Mouse (Mus musculus): ENCODE measurements around the gene Tm6sf1. TPM values are rescaled to one million over a fixed set of nuclear protein-coding genes. Genes with fewer than 3 reads are reported as not detected.

Tm6sf1 gene
- polyA plus RNA-seq, 1 experiment from 2014 or later: 25.7 TPM

DNA sequence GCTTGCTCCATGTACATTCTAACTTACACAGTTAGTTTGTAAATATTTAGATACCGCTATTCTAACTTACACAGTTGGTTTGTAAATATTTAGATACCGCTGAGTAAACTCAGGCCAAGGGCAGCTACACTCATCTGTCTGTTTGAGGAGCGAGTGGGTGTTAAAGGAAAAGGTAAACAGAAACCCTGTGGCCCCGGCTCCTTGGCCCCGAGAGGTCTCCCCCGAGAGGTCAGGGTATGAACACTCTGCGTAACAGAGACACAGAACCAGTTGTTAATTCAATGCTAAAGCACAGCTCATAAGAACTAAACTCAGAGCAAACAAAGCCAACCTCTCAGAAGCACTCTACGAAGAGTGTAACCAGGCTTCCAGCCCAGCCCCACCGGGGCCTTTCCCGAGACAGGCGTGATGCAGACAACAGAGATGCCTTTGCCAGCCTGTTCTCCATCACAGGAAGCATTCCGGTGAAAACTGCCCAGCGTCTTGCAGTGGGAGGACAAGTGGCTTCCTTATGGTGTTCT lies 13.8 kb downstream of the Tm6sf1 start:
- no peaks in the 10 kb centered on the region for H3K27me3 ChIP-seq (ENCODE audit: insufficient read depth, poor library complexity, severe bottlenecking)
- H3K27ac ChIP-seq: no peak overlapping the region
- no peak for DNase-seq (ENCODE audit: low spot score)
- H3K36me3 ChIP-seq: peaks cover 19% of the 10 kb centered on the region
- H3K4me3 ChIP-seq: no peak overlapping the region
- H3K4me1 ChIP-seq: peaks cover 9% of the 10 kb centered on the region
- H3K9me3 ChIP-seq: no peaks in the 10 kb centered on the region
- 59% methylated on average over 13 of the region's 13 CpGs for WGBS

DNA sequence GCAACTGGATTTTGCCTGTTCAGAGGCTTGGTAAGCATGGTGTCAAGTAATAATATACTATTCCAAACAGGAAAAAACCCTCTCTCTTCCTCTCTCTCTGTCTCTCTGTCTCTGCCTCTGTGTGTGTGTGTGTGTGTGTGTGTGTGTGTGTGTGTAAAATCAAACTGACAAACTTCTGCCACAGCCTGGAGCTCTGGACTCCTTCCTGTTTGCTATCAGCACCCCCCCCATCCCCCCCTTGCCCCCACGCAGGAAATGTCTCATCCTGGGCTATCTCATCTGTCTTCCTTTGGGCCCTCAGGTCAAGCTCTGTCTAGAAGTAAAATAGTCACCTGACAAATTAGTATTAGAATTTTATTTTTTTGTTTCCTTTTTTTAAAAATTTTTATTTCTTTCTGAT lies 15.0 kb downstream of the Tm6sf1 start:
- H3K4me1 ChIP-seq: peaks cover 13% of the 10 kb centered on the region
- no peak for DNase-seq (ENCODE audit: low spot score)
- H3K4me3 ChIP-seq: no peak overlapping the region
- no peaks in the 10 kb centered on the region for H3K27me3 ChIP-seq (ENCODE audit: insufficient read depth, poor library complexity, severe bottlenecking)
- 21% methylated on average over 1 of the region's 1 CpGs for WGBS
- peaks cover 30% of the 10 kb centered on the region for H3K36me3 ChIP-seq
- no peak overlapping the region for H3K27ac ChIP-seq
- no peaks in the 10 kb centered on the region for H3K9me3 ChIP-seq

DNA sequence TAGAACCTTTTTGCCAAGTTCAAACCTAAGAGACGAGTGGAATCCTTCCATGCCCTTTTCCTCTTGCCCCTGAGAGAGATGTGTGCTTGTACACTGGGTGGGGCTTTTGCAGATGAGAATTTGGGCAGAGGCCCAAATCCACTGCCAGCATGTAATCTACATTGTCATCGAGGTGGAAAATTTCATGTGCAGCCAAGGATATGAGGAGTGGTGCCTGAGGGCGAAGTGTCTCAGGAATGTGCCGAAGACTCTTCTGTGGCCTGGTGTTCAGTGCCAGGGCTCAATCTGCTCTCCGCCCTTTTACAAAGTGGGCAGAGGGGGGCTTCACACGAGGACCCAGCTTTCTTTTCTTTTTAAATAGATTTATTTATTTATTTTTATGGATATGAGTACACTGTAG lies 15.8 kb downstream of the Tm6sf1 start:
- Histone ChIP-seq H3K4me3 (no peak overlapping the region), H3K36me3 (peaks cover 24% of the 10 kb centered on the region), H3K4me1 (peaks cover 11% of the 10 kb centered on the region), H3K27ac (no peak overlapping the region), H3K9me3 (no peaks in the 10 kb centered on the region), H3K27me3 (ENCODE audit: insufficient read depth, poor library complexity, severe bottlenecking) (no peaks in the 10 kb centered on the region)
- 78% methylated on average over 6 of the region's 6 CpGs for WGBS
- no peak for DNase-seq (ENCODE audit: low spot score)

DNA sequence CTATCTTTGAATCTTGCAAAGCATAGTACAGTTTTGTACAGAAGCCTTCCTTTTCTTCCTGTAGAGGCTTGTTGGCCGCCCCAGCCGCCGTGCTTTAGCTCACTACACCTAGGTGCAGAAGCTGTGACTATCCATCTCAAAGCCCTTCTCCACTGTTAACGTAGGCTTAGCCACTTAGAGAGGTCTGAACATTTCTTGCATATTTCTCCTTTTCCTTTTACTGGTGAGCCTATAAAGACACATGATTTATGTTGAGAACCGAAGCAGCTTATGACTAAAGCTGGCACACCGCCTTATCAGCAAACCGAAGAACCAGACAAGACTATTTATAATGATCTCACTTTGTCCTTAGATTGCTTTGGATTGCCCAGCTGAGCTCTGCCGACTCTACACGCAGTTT lies 16.6 kb downstream of the Tm6sf1 start:
- WGBS: 71% methylated on average over 9 of the region's 9 CpGs
- DNase-seq (ENCODE audit: low spot score): no peak
- Histone ChIP-seq H3K27me3 (ENCODE audit: insufficient read depth, poor library complexity, severe bottlenecking) (no peaks in the 10 kb centered on the region), H3K4me1 (0 out of 2 replicates have a peak, but pooled peaks cover 5% of the 10 kb centered on the region), H3K27ac (no peak overlapping the region), H3K36me3 (peaks cover 21% of the 10 kb centered on the region), H3K4me3 (no peak overlapping the region), H3K9me3 (no peaks in the 10 kb centered on the region)

DNA sequence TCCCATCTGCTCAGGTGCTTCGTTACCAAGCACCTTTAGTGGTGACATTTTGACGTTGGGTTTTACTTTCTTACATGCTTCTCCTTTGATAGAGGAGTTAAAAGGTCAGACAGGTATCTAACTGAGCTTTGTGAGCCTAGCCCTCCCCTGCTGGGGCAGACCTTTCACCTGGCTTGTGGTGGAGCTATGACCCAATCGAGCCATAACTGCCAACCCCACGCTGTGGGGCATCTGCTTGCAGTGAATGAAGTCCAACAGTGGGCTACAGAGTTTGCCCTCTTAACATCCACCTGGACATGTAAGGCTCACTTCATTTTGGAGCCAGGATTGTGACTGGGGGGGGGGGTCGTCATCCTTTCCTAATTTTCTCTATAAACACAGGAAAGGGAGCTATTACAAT lies 21.5 kb downstream of the Tm6sf1 start:
- 82% methylated on average over 5 of the region's 5 CpGs for WGBS
- Histone ChIP-seq H3K27me3 (ENCODE audit: insufficient read depth, poor library complexity, severe bottlenecking) (no peaks in the 10 kb centered on the region), H3K4me1 (0 out of 2 replicates have a peak, but pooled peaks cover 5% of the 10 kb centered on the region), H3K27ac (no peak overlapping the region), H3K9me3 (no peaks in the 10 kb centered on the region), H3K4me3 (no peak overlapping the region), H3K36me3 (peaks cover 16% of the 10 kb centered on the region; the same call in 1 of the 2 replicates)
- DNase-seq (ENCODE audit: low spot score): no peak

DNA sequence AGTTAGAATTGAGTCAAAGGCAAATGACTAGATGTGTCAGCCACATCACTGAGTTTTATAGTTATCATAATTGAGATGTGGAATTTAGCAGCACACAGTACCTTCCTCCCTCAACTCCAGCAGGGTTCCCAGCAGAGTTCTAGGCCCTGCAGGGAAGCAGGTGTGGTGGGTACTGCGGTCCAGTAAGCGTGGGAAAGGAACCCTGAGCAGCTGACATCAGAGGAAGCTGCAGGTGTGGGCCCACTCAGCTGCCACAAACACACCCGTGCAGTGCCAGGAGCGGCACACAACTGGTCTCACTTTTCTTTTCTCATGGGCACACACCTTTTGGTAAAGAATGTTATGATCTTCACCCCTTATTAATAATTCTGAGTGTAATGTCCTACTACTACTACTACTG lies 22.0 kb downstream of the Tm6sf1 start:
- Histone ChIP-seq H3K27me3 (ENCODE audit: insufficient read depth, poor library complexity, severe bottlenecking) (no peaks in the 10 kb centered on the region), H3K36me3 (peaks cover 16% of the 10 kb centered on the region; the same call in 1 of the 2 replicates), H3K27ac (no peak overlapping the region), H3K9me3 (no peaks in the 10 kb centered on the region), H3K4me3 (no peak overlapping the region), H3K4me1 (0 out of 2 replicates have a peak, but pooled peaks cover 5% of the 10 kb centered on the region)
- DNase-seq (ENCODE audit: low spot score): no peak
- WGBS: 81% methylated on average over 4 of the region's 4 CpGs

DNA sequence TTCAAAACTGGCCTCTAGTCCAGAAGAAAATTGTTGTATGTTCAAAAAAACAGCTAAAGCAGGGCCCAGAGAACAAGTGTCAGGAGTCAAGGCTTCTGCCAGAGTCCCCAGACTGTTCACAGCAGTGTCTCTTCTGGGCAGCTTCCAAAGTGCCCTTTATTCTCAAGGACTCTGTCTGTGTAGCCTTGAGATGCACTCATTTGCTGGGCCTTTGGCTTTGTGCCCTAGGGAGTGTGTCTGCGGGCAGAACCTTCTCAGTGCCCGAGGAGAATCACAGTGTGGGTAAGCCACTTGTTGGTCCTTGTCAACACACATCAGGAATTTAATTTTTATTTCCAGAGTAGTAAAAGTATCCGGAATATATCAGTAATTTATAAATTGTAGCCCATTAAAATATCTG lies 22.8 kb downstream of the Tm6sf1 start:
- H3K27me3 ChIP-seq (ENCODE audit: insufficient read depth, poor library complexity, severe bottlenecking): no peaks in the 10 kb centered on the region
- H3K36me3 ChIP-seq: peaks cover 20% of the 10 kb centered on the region; the same call in 1 of the 2 replicates
- 83% methylated on average over 3 of the region's 3 CpGs for WGBS
- H3K4me1 ChIP-seq: 0 out of 2 replicates have a peak, but pooled peaks cover 5% of the 10 kb centered on the region
- no peaks in the 10 kb centered on the region for H3K9me3 ChIP-seq
- H3K4me3 ChIP-seq: no peak overlapping the region
- no peak for DNase-seq (ENCODE audit: low spot score)
- no peak overlapping the region for H3K27ac ChIP-seq

DNA sequence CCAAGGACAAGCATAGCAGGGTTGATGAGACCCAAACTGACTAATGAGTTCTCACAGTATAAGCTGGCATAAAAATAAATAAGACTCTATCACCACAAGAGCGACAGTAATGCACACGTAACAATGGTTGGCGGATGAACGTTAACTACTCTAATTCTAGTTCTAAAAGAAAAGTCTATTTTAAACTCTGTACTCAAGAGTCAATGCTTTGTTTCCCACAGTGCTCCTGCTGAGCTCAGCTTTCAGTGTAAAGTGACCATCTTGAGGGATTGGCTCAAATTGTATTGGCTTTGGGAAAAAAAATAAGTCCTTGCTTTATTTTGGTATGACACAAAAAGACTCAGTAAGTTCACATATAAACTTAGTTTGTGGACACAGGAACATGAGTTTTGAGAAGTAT lies 26.3 kb downstream of the Tm6sf1 start:
- no peak overlapping the region for H3K27ac ChIP-seq
- H3K9me3 ChIP-seq: no peaks in the 10 kb centered on the region
- no peaks in the 10 kb centered on the region for H3K27me3 ChIP-seq (ENCODE audit: insufficient read depth, poor library complexity, severe bottlenecking)
- DNase-seq (ENCODE audit: low spot score): no peak
- H3K4me3 ChIP-seq: no peak overlapping the region
- peaks cover 9% of the 10 kb centered on the region; the same call in 1 of the 2 replicates for H3K36me3 ChIP-seq
- H3K4me1 ChIP-seq: no peaks in the 10 kb centered on the region
- 89% methylated on average over 4 of the region's 4 CpGs for WGBS

DNA sequence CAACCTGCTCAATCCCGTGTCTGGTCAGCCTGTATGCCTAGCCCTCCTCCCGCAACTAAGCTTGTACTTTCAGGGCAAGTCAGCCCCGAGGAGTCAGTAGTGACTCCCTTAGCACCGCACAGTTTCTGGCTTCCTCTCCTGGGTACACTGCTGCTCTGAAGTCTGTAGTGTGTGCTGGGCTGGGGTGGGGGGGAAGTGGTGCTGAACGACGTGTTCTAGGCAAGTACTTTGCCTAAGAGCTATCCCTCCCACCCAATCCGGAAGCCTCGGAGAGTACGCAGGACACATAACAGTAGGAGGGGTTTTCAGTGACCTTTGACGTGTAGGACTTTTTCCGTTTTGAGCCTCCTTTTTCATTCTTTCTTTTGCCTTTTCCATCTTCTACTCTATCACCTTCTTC lies 40.6 kb downstream of the Tm6sf1 start:
- Histone ChIP-seq H3K4me3 (no peak overlapping the region), H3K36me3 (peaks cover 11% of the 10 kb centered on the region), H3K27ac (no peak overlapping the region), H3K4me1 (no peaks in the 10 kb centered on the region), H3K27me3 (ENCODE audit: insufficient read depth, poor library complexity, severe bottlenecking) (no peaks in the 10 kb centered on the region), H3K9me3 (no peaks in the 10 kb centered on the region)
- DNase-seq (ENCODE audit: low spot score): no peak
- WGBS: 73% methylated on average over 11 of the region's 11 CpGs

DNA sequence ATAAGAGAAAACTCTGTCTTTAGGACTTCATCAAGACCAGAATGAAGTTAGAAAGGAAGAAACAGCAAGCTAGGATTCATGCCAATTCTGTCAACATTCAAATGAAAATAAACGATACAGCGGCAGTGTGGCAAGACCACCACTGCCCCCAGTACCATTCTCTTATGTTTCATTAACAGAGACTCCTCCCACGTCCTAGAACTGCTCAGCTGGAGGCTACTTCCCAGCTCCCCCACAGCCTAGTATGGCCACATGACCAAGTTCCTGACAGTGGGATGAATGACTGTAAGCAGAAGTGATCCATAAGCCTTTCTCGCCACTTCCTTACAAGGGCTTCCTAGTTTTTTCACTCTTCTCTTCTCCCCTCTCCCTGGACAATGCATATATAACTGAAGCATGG lies 45.3 kb downstream of the Tm6sf1 start:
- no peaks in the 10 kb centered on the region for H3K27me3 ChIP-seq (ENCODE audit: insufficient read depth, poor library complexity, severe bottlenecking)
- no peak overlapping the region for H3K4me3 ChIP-seq
- H3K36me3 ChIP-seq: peaks cover 3% of the 10 kb centered on the region
- DNase-seq (ENCODE audit: low spot score): no peak
- no peaks in the 10 kb centered on the region for H3K4me1 ChIP-seq
- H3K9me3 ChIP-seq: no peaks in the 10 kb centered on the region
- WGBS: 65% methylated on average over 4 of the region's 4 CpGs
- no peak overlapping the region for H3K27ac ChIP-seq

DNA sequence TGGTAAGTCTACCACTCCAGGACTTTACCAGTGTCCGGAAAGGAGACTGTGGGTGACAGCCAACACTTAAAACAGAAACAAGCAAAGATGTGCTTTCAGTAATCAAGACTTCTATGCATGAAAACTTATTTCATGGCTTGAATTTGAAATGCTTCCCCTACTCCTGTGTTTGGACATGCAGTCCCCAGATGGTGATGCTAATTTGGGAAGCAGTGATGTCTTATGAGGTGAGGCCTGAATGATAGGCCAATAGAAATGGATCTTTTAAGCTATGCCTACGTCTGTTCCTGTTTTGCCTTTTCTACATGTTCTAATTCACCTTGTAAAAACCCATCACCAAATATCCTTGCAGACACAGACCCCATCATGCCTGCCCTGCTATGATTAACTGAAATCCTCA lies 46.1 kb downstream of the Tm6sf1 start:
- Histone ChIP-seq H3K4me1 (no peaks in the 10 kb centered on the region), H3K4me3 (no peak overlapping the region), H3K9me3 (no peaks in the 10 kb centered on the region), H3K27ac (no peak overlapping the region), H3K36me3 (no peaks in the 10 kb centered on the region), H3K27me3 (ENCODE audit: insufficient read depth, poor library complexity, severe bottlenecking) (no peaks in the 10 kb centered on the region)
- no peak for DNase-seq (ENCODE audit: low spot score)
- WGBS: 82% methylated on average over 2 of the region's 2 CpGs

DNA sequence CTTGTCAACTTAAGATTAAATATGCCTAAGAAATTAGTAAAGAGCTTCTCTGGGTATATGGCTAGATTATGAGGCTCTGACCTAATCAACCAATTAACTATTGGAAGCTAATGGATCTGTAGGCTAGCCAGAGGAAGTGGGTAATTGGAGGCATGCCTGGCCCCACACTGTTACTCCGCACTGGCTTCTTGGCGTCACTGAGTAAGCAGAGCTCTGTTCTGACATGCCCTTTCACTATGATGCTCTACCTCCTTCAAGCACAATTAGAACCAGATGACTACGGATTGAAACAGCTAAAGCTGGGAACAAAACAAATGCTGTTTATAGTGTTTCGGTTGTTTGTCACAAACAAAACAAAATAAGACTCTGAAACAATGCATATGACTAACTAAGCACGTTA lies 59.5 kb downstream of the Tm6sf1 start:
- DNase-seq (ENCODE audit: low spot score): no peak
- H3K9me3 ChIP-seq: no peaks in the 10 kb centered on the region
- H3K27me3 ChIP-seq (ENCODE audit: insufficient read depth, poor library complexity, severe bottlenecking): no peaks in the 10 kb centered on the region
- no peak overlapping the region for H3K27ac ChIP-seq
- WGBS: 69% methylated on average over 5 of the region's 5 CpGs
- H3K4me3 ChIP-seq: no peak overlapping the region
- no peaks in the 10 kb centered on the region for H3K4me1 ChIP-seq
- H3K36me3 ChIP-seq: no peaks in the 10 kb centered on the region

DNA sequence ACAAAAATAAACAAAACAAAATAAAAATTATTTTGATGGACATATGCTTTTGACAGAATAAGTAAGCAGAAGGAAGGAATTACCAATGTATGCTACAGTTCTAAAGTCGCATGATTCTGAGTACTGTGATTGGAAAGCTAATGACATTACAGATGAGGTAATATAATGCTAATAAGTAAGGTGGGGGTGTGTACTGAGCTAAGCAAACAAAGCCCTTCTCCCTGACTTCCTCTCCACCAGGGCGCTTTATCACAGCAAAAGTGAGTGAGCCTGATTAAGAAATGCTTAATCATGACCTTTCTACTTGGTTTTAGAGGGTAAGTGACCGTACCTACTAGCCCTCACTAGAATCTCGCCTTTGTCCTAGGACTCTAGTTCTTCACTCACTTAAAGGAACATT lies 61.5 kb downstream of the Tm6sf1 start:
- no peaks in the 10 kb centered on the region for H3K4me1 ChIP-seq
- H3K27me3 ChIP-seq (ENCODE audit: insufficient read depth, poor library complexity, severe bottlenecking): no peaks in the 10 kb centered on the region
- no peaks in the 10 kb centered on the region for H3K36me3 ChIP-seq
- H3K4me3 ChIP-seq: no peak overlapping the region
- H3K27ac ChIP-seq: no peak overlapping the region
- no peak for DNase-seq (ENCODE audit: low spot score)
- WGBS: 66% methylated on average over 4 of the region's 4 CpGs
- no peaks in the 10 kb centered on the region for H3K9me3 ChIP-seq

DNA sequence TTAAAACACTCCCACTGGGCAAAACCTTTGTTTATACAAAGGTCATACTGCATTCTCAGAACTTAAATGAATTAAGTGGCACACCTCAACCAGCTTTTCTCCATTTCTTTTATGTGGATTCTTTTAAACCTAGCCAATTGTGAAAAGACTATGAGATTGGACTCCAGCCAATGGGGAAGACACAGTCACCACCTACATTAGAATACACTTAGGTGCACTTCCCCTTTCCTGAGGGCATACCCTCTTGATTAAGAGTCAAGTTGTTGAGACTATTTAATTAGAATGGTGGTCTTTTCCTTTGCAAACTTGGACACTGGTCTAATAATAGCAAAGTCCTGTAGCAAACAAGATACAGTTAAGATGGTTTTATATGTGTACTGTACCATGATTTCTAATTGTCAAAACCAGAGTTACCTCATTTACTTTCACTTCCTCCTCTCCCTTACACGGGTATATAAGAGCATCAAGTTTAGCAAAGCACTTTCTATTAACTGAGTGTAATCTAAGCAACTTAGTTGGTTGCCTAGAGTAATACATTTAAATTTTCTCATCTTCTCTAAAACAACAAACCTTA lies 62.7 kb downstream of the Tm6sf1 start:
- Histone ChIP-seq H3K27ac (no peak overlapping the region), H3K4me1 (no peaks in the 10 kb centered on the region), H3K9me3 (no peaks in the 10 kb centered on the region), H3K4me3 (no peak overlapping the region), H3K36me3 (no peaks in the 10 kb centered on the region), H3K27me3 (ENCODE audit: insufficient read depth, poor library complexity, severe bottlenecking) (no peaks in the 10 kb centered on the region)
- no peak for DNase-seq (ENCODE audit: low spot score)
- WGBS: 73% methylated on average over 1 of the region's 1 CpGs
